Mouse (Mus musculus): ENCODE measurements around the gene Erich4.
"Not testable (repeated sequence)": the region's sequence is repeated elsewhere in the genome, so short reads cannot be mapped to it uniquely, and the experiment has no call there.

The Erich4 gene

GRCm38 (mm10) chr7:25576793-25577437 is 38.8 kb downstream of the Erich4 start:
- DNase-seq (ENCODE audit: low spot score) = not testable (repeated sequence)

DNA sequence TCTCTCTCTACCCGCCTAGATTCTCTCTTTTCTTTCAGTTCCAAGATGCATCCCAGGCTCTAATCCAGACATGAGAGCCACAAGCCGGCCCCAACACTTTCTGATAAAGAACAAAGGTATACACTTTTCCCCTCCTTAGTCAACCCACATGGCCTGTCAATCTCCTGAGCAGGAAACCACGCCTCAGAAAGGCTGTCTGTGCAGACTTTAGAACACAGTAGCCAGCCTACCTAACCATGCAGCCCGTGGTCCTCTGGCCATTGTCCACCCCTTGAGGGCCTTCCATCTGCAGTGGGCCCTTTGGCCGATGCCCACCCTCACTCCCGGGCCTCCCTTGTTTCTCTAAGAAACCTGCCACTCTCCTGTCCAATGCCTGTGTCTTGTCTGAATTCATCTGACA is 39.4 kb downstream of the Erich4 start:
- DNase-seq (ENCODE audit: low spot score) = not testable (repeated sequence)

DNA sequence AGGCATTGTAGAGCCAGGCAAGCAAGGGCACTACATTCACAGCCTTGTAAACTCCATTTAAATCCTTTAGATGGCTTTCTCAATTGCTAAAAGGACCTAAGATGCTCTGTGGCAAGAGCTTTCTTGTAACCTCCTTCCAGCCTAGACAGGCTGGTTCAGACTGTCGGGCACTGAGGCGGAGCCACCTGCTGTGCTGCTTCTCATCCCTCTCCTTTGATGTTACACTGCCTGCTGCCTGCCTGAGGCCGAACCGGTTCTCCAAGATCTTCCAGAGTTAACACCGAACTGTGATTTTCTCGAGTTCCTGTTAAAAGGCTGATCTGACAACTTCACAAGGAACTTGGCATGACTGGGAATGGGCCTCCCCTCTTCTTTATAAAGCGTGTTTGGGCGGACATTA is 39.8 kb downstream of the Erich4 start:
- no peak for DNase-seq (ENCODE audit: low spot score)

GRCm38 (mm10) chr7:25575105-25575504 is 40.6 kb downstream of the Erich4 start:
- DNase-seq (ENCODE audit: low spot score) = no peak

DNA sequence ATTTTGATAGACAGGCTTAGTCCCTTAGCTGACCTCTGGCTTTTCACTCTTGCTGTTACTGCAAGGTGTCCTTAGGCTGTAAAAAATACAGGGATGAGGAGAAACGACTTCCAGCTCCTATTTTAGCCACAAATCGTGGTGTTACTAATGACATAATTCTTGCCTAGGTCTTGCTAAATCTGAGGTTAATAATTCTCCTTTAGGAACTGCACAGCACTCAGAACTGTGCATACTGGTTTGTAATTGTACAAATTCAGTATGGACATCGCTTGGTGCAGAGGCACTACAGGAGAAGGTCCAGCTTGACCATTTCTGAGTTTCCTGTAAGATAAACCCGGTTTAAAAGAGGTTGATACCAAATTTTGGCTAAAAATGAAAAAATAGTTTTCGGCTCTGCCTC is 41.9 kb downstream of the Erich4 start:
- not testable (repeated sequence) for DNase-seq (ENCODE audit: low spot score)

- no peak for DNase-seq (ENCODE audit: low spot score)
Measured at GRCm38 (mm10) chr7:25568721-25569120, 47.0 kb downstream of the Erich4 start.

Data from ovary, postnatal 14 days (tissue).